ENCODE assay signal across 18 mouse cellular contexts in genomic region chr11:115520218-115520617, GRCm38 (mm10).
"Had no signal": no experiment of that assay in that cellular context is flagged by ENCODE, and none has a peak within 500 bp of the region (broad histone marks: within the 10 kb centered on the region; RNA-seq: fewer than 3 reads in every experiment).

No protein-coding gene starts in this region.

- H3K27ac ChIP-seq: liver, embryonic 13.5 days; neural tube, embryonic 12.5 days; neural tube, embryonic 15.5 days; stomach, postnatal 0 days had no signal

- H3K27me3 ChIP-seq: liver, embryonic 13.5 days; neural tube, embryonic 12.5 days; neural tube, embryonic 15.5 days had no signal

- H3K9ac ChIP-seq: liver, embryonic 13.5 days; neural tube, embryonic 12.5 days; neural tube, embryonic 15.5 days had no signal

- H3K4me2 ChIP-seq: liver, embryonic 13.5 days; midbrain, embryonic 11.5 days; neural tube, embryonic 12.5 days; neural tube, embryonic 15.5 days had no signal

- H3K4me1 ChIP-seq: neural tube, embryonic 12.5 days; neural tube, embryonic 15.5 days had no signal

- H3K9me3 ChIP-seq: liver, embryonic 13.5 days; neural tube, embryonic 12.5 days; neural tube, embryonic 15.5 days had no signal

- H3K4me3 ChIP-seq: liver, embryonic 13.5 days; neural tube, embryonic 12.5 days; neural tube, embryonic 15.5 days had no signal

- DNase-seq: kidney, postnatal 14 days; kidney, postnatal 4 days; left cerebral cortex, postnatal 4 days; liver, embryonic 13.5 days; lung, adult 2 months; lung, postnatal 14 days; lung, postnatal 4 days; midbrain, embryonic 14.5 days; right cerebral cortex, adult 18-20 months; right cerebral cortex, postnatal 14 days; right cerebral cortex, postnatal 4 days; thymus, adult 2 months; thymus, postnatal 14 days; thymus, postnatal 4 days had no signal
